Mouse (Mus musculus) embryonic facial prominence, embryonic 11.5 days (tissue): ENCODE results near the gene Rgl3. TPM values are rescaled to one million over a fixed set of nuclear protein-coding genes. Genes with fewer than 3 reads are reported as not detected.

Source experiments
- ATAC-seq: fragments of 200-750 bp; cut with Nextera tagmentation; replicated peaks from 2 replicates; pipeline ENCODE4 v1.8.0; 2017; ENCODE audit warnings: low read depth; ENCODE audit not compliant: insufficient number of reproducible peaks, low FRiP score, low TSS enrichment
- DNase-seq: peaks from one replicate; pipeline ENCODE4 v3.0.0-alpha.2; 2015; ENCODE audit warnings: low spot score
- H3K27ac ChIP-seq: fragments of 300-500 bp; sonication (generic); replicated peaks from 2 replicates; pipeline ENCODE4 v1.5.1; 2014; ENCODE audit warnings: mild to moderate bottlenecking, low read depth, low read length, control low read depth
- H3K27me3 ChIP-seq: fragments of 300-500 bp; sonication (generic); 2 replicates; pipeline ENCODE4 v1.6.1; 2014; ENCODE audit warnings: mild to moderate bottlenecking, low read length, moderate library complexity, mixed read lengths; ENCODE audit not compliant: control insufficient read depth, insufficient read depth
- H3K36me3 ChIP-seq: fragments of 300-500 bp; sonication (generic); replicated peaks from 2 replicates; pipeline ENCODE4 v1.6.1; 2014; ENCODE audit warnings: low read depth, mild to moderate bottlenecking, low read length, moderate library complexity, mixed read lengths; ENCODE audit not compliant: control insufficient read depth, insufficient read depth
- H3K4me1 ChIP-seq: fragments of 300-500 bp; sonication (generic); 2 replicates; pipeline ENCODE4 v1.6.1; 2014; ENCODE audit warnings: low read length, mixed read lengths; ENCODE audit not compliant: control insufficient read depth, insufficient read depth
- H3K4me2 ChIP-seq: fragments of 300-500 bp; sonication (generic); 2 replicates; pipeline ENCODE4 v1.6.1; 2014; ENCODE audit warnings: low read depth, mild to moderate bottlenecking, control low read depth, low read length, moderate library complexity
- H3K4me3 ChIP-seq: fragments of 300-500 bp; sonication (generic); 2 replicates; pipeline ENCODE4 v1.5.1; 2014; ENCODE audit warnings: low read depth, low read length, control low read depth
- H3K9ac ChIP-seq: fragments of 300-500 bp; sonication (generic); replicated peaks from 2 replicates; pipeline ENCODE4 v1.6.1; 2014; ENCODE audit warnings: mild to moderate bottlenecking, control low read depth, low read length
- H3K9me3 ChIP-seq: fragments of 300-500 bp; sonication (generic); replicated peaks from 2 replicates; pipeline ENCODE4 v1.6.1; 2016; ENCODE audit warnings: mild to moderate bottlenecking, low read length, inconsistent platforms, mixed read lengths; ENCODE audit not compliant: control insufficient read depth
- WGBS: fragments of 180-500 bp; shearing (Covaris S2); extraction: QIAGEN DNeasy Blood & Tissue Kit; methylation state at CpG from one replicate; pipeline ENCODE4 v1.1.7; 2014; 5-methylcytosine and 5-hydroxymethylcytosine counted together
- polyA plus RNA-seq: library from polyadenylated mRNA; unstranded; fragments of >200 nt; fragmentation: Nextera tagmentation; extraction: Ambion mirVana; gene quantifications from 2 replicates; pipeline ENCODE4 v1.2.1, GENCODE M21; 2014

Rgl3 gene
- polyA plus RNA-seq, 1 experiment from 2014 or later: 1.0 TPM

DNA sequence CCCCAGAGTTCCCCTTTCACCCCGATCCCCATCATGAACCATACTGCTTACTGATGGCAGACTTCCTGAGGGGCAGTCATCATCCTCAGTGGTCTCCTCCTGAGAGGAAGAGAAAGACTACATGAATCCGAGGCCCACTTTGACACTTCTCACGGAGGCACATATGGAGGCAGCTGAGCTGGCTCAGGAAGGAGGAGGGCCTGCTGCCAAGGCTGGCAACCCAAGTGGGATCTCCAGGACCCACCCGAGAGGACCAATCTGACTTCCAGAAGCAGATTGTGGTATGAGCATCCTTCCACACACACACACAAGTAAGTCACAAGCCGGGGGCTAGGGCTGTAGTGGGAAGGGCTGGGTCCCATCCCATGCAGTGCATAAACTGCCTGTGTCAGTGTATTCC, 11.9 kb downstream of the Rgl3 start:
- no peak overlapping the region for H3K4me3 ChIP-seq
- no peak for DNase-seq
- H3K36me3 ChIP-seq: no peaks in the 10 kb centered on the region
- H3K27me3 ChIP-seq: no peaks in the 10 kb centered on the region; the same call in 1 of the 2 replicates
- H3K9me3 ChIP-seq: no peaks in the 10 kb centered on the region
- no peak for ATAC-seq
- no peak overlapping the region for H3K27ac ChIP-seq
- H3K9ac ChIP-seq: no peak overlapping the region
- H3K4me1 ChIP-seq: no peaks in the 10 kb centered on the region
- WGBS: 89% methylated on average over 5 of the region's 5 CpGs
- H3K4me2 ChIP-seq: no peak overlapping the region

DNA sequence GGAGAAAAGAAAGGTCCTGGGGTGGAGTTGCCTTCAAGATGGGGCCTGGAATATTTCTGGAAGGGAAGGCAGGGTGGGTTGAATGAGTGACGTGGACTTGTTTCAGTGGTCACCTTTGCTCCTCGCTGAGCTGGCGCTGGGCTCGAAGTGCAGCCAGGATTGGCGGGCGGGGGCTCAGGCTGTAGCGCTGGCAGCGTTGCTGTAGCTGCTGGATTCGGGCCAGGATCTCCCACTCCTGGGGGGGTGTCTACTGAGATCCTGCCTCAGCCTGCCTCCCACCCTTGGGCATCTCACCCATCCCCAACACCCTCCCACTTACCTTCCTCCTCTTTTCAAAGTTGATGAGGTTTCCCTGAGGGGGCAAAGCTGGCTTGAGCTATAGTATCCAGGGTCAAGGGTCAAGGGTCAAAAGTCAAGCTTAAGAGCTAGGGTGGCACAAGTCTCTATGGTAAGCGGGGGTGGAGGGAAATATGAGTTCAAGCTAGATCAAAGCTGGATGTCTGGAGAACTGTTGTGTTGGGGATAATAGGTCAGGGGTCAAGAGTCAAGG, 12.5 kb downstream of the Rgl3 start:
- ATAC-seq (no peak), DNase-seq (no peak)
- no peak overlapping the region for H3K4me3 ChIP-seq
- 75% methylated on average over 5 of the region's 10 CpGs for WGBS
- H3K27ac ChIP-seq: no peak overlapping the region
- no peaks in the 10 kb centered on the region; the same call in 1 of the 2 replicates for H3K27me3 ChIP-seq
- no peaks in the 10 kb centered on the region for H3K36me3 ChIP-seq
- no peak overlapping the region for H3K4me2 ChIP-seq
- no peaks in the 10 kb centered on the region for H3K9me3 ChIP-seq
- H3K4me1 ChIP-seq: no peaks in the 10 kb centered on the region
- H3K9ac ChIP-seq: no peak overlapping the region

GRCm38 (mm10) chr9:21969304-21969703, 19.9 kb downstream of the Rgl3 start:
- DNase-seq (no peak), ATAC-seq (no peak)
- 96% methylated on average over 4 of the region's 4 CpGs for WGBS
- H3K36me3 ChIP-seq: no peaks in the 10 kb centered on the region
- no peak overlapping the region for H3K27ac ChIP-seq
- no peaks in the 10 kb centered on the region for H3K9me3 ChIP-seq
- no peak overlapping the region for H3K4me3 ChIP-seq
- H3K4me1 ChIP-seq: no peaks in the 10 kb centered on the region
- no peaks in the 10 kb centered on the region for H3K27me3 ChIP-seq
- no peak overlapping the region for H3K9ac ChIP-seq
- no peak overlapping the region for H3K4me2 ChIP-seq

GRCm38 (mm10) chr9:21968883-21969282, 20.4 kb downstream of the Rgl3 start:
- Histone ChIP-seq H3K27me3 (no peaks in the 10 kb centered on the region), H3K9me3 (no peaks in the 10 kb centered on the region), H3K4me3 (no peak overlapping the region), H3K9ac (no peak overlapping the region), H3K4me2 (no peak overlapping the region), H3K27ac (no peak overlapping the region), H3K36me3 (no peaks in the 10 kb centered on the region), H3K4me1 (no peaks in the 10 kb centered on the region)
- ATAC-seq (no peak), DNase-seq (no peak)
- 64% methylated on average over 6 of the region's 6 CpGs for WGBS

DNA sequence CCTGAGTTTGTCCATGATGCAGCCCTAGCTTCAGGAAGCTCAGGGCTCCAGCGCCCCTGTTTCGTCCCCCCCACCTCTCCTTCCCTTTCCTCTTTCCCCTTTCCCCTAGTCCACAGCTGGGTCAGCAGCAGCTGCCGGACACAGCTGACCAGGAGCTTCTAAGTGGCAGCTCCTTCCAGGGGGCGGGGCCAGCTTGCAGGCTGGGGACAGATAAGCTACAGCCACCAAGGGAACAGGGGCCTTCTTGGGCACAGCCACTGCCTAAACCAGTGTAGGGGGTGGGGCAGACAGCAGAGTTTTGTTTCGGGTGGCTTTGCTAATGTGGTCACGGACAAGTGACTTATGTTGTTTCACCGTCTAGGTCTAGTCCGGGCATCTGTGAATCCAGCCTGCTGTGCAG, 25.8 kb downstream of the Rgl3 start, which contains the start of gene Epor:
TSS of gene Epor (minus strand) at position 90 of the 400 bp plus-strand sequence.
- Histone ChIP-seq H3K27ac (no peak within 1 kb of the TSS), H3K9ac (peak within 1 kb of the TSS; percentile 26), H3K4me3 (peak within 1 kb of the TSS; percentile 32), H3K9me3 (no peaks in the 10 kb centered on the region), H3K27me3 (peaks cover 33% of the 10 kb centered on the region), H3K4me1 (0 out of 2 replicates have a peak, but pooled peaks cover 2% of the 10 kb centered on the region), H3K36me3 (no peaks in the 10 kb centered on the region), H3K4me2 (peak within 1 kb of the TSS; percentile 53)
- ATAC-seq: peak; percentile 24; the same call in 1 of the 2 replicates
- DNase-seq: peak; percentile 28
- 17% methylated on average over 8 of the region's 8 CpGs for WGBS

DNA sequence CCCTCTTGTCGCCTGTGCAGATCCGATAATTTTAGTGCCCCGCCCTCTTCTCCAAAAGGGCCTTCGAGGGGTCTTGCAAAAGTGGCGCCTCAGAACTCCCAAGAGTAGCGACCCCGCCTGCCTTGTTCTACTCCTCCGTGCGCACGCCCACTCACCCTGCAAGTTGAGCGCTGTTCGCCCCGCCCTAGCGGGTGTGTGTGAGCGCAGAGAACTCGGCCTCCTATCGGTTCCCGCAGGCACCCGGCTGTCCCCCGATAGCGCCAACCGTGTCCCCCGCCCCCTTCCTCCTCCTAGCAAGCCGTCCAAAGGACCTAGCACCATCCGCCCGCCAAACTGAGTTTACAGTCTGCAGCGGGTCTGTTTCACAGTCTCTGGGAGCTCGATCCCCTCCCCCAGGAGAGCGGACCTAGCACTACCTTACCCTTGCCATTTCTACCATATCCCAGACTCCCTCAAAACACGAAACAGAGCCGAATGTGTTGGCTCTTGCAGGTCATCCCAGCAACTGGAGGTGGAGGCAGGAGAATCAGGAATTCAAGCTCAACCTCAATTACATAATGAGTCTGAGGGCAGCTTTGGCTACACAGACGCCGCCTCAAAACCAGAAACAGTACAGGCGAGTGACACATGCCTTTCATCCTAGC, 26.7 kb downstream of the Rgl3 start:
- Histone ChIP-seq H3K4me1 (0 out of 2 replicates have a peak, but pooled peaks cover 2% of the 10 kb centered on the region), H3K4me2 (peak overlapping the region; percentile 53), H3K27me3 (peaks cover 33% of the 10 kb centered on the region), H3K4me3 (peak overlapping the region; percentile 32), H3K36me3 (no peaks in the 10 kb centered on the region), H3K9ac (peak overlapping the region; percentile 26), H3K9me3 (no peaks in the 10 kb centered on the region), H3K27ac (no peak overlapping the region)
- ATAC-seq (peak; percentile 78), DNase-seq (peak; percentile 82)
- 1% methylated on average over 34 of the region's 34 CpGs for WGBS

GRCm38 (mm10) chr9:21962010-21962409, 27.2 kb downstream of the Rgl3 start:
- ATAC-seq: peak; percentile 49; the same call in 1 of the 2 replicates
- H3K4me3 ChIP-seq: peak overlapping the region; percentile 32
- H3K27me3 ChIP-seq: peaks cover 33% of the 10 kb centered on the region
- no peak overlapping the region for H3K27ac ChIP-seq
- H3K4me2 ChIP-seq: peak overlapping the region; percentile 53
- H3K4me1 ChIP-seq: 0 out of 2 replicates have a peak, but pooled peaks cover 2% of the 10 kb centered on the region
- peak; percentile 15 for DNase-seq
- H3K36me3 ChIP-seq: no peaks in the 10 kb centered on the region
- peak overlapping the region; percentile 26 for H3K9ac ChIP-seq
- H3K9me3 ChIP-seq: no peaks in the 10 kb centered on the region
- WGBS: 0% methylated on average over 15 of the region's 15 CpGs

DNA sequence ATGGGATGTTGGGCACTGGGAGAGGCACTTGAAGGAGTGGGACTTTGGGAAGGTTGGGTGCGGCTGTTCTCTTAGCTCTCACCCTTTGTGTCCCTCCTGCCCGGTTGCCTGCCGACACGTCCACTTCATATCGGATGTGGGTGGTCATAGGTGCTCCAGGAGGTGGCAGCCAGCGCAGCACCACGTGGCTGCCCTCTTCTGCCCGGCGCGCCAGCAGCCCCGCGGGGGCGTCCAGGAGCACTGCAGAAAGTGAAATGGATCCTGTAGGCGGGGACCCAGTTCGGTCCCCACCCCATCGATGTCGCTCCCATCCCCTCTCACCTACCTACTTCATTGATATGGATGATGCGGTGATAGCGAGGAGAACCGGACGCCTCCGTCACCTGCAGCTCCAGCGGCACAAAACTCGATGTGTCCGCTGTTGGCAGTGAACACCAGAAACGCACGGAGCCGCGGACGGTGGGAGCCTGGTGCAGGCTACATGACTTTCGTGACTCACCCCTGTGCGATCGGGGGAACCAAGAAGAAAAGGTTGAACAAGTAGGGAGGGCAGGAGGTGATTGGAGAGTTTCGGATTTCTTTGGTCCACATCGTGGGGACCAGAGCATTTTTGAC, 27.8 kb downstream of the Rgl3 start:
- DNase-seq (peak; percentile 9), ATAC-seq (no peak)
- peaks cover 33% of the 10 kb centered on the region for H3K27me3 ChIP-seq
- H3K9ac ChIP-seq: no peak overlapping the region
- WGBS: 1% methylated on average over 35 of the region's 35 CpGs
- peak overlapping the region; percentile 53 for H3K4me2 ChIP-seq
- H3K4me3 ChIP-seq: peak overlapping the region; percentile 32
- no peaks in the 10 kb centered on the region for H3K36me3 ChIP-seq
- no peak overlapping the region for H3K27ac ChIP-seq
- H3K9me3 ChIP-seq: no peaks in the 10 kb centered on the region
- H3K4me1 ChIP-seq: 0 out of 2 replicates have a peak, but pooled peaks cover 2% of the 10 kb centered on the region
